ENCODE assay signal across 19 mouse cellular contexts in genomic region chr13:110819301-110819862, GRCm38 (mm10).
"Had no signal": no experiment of that assay in that cellular context is flagged by ENCODE, and none has a peak within 500 bp of the region (broad histone marks: within the 10 kb centered on the region; RNA-seq: fewer than 3 reads in every experiment).

No protein-coding gene starts in this region.

- ATAC-seq: intestine, embryonic 16.5 days; liver, postnatal 0 days; lung, postnatal 0 days had no signal

- H3K9me3 ChIP-seq: limb, embryonic 12.5 days; limb, embryonic 15.5 days; stomach, embryonic 15.5 days had no signal

- H3K4me3 ChIP-seq: limb, embryonic 12.5 days; limb, embryonic 15.5 days; stomach, embryonic 15.5 days had no signal

- H3K27me3 ChIP-seq: limb, embryonic 12.5 days; limb, embryonic 15.5 days; stomach, embryonic 15.5 days had no signal

- H3K4me1 ChIP-seq: limb, embryonic 15.5 days; stomach, embryonic 15.5 days had no signal

- DNase-seq: kidney, adult 18-20 months; kidney, adult 9 months; kidney, postnatal 14 days; kidney, postnatal 4 days; layer of hippocampus, postnatal 36 days; left cerebral cortex, postnatal 4 days; liver, postnatal 0 days; lung, embryonic 14.5 days; right cerebral cortex, postnatal 25 days; spleen, adult 18-20 months; thymus, postnatal 25 days had no signal

- H3K36me3 ChIP-seq: limb, embryonic 12.5 days; limb, embryonic 15.5 days; stomach, embryonic 15.5 days had no signal

- H3K9ac ChIP-seq: limb, embryonic 12.5 days; limb, embryonic 15.5 days; liver, embryonic 14.5 days; liver, postnatal 0 days; lung, embryonic 14.5 days; stomach, embryonic 15.5 days had no signal

- H3K27ac ChIP-seq: limb, embryonic 12.5 days; limb, embryonic 15.5 days; liver, embryonic 14.5 days; macrophage; stomach, embryonic 15.5 days had no signal

- H3K4me2 ChIP-seq: limb, embryonic 12.5 days; limb, embryonic 15.5 days; liver, embryonic 11.5 days; lung, embryonic 14.5 days; stomach, embryonic 15.5 days had no signal
